Mouse (Mus musculus) MEL (cell line): Measurements from ENCODE around the gene Tmem108. TPM values are rescaled to one million over a fixed set of nuclear protein-coding genes. Genes with fewer than 3 reads are reported as not detected.

ENCODE experiments used
- DNase-seq: peaks from one replicate; pipeline ENCODE4 v3.0.0; 2011; ENCODE audit warnings: low read depth, low spot score
- H3K27ac ChIP-seq: 2 replicates; pipeline ENCODE4 v1.5.1; 2012; ENCODE audit warnings: low read depth, mild to moderate bottlenecking, control low read depth, low read length, moderate library complexity; ENCODE audit not compliant: control insufficient read depth
- H3K27me3 ChIP-seq, 2 experiments: fragments of 150-350 bp in 1 of 2; sonication (generic) in 1 of 2; 2 replicates each; pipeline ENCODE4 v1.6.1; 2012; ENCODE audit warnings: low read length in 2 of 2, mild to moderate bottlenecking in 2 of 2, improper control_type of control experiment in 1 of 2, moderate library complexity in 1 of 2; ENCODE audit not compliant: insufficient read depth in 2 of 2, control insufficient read depth in 1 of 2
- H3K36me3 ChIP-seq, 2 experiments: 2 replicates each; pipeline ENCODE4 v1.6.1; 2012 to 2014; ENCODE audit warnings: low read length in 2 of 2, improper control_type of control experiment in 1 of 2, inconsistent platforms in 1 of 2, mild to moderate bottlenecking in 1 of 2; ENCODE audit not compliant: insufficient read depth in 2 of 2, control insufficient read depth in 1 of 2
- H3K4me1 ChIP-seq, 2 experiments: fragments of 150-350 bp in 1 of 2; sonication (generic) in 1 of 2; 2 replicates each; pipeline ENCODE4 v1.6.1; 2012; ENCODE audit warnings: low read length in 2 of 2, improper control_type of control experiment in 1 of 2, mild to moderate bottlenecking in 1 of 2; ENCODE audit not compliant: insufficient read depth in 2 of 2, control insufficient read depth in 1 of 2
- H3K4me3 ChIP-seq, 2 experiments: fragments of 150-350 bp in 1 of 2; sonication (generic) in 1 of 2; 2 replicates each; pipeline ENCODE4 v1.5.1; 2012; ENCODE audit warnings: low read depth in 2 of 2, low read length in 2 of 2, mild to moderate bottlenecking in 2 of 2, moderate library complexity in 2 of 2, control low read depth in 1 of 2, improper control_type of control experiment in 1 of 2; ENCODE audit not compliant: control insufficient read depth in 1 of 2, insufficient read depth in 1 of 2
- H3K79me2 ChIP-seq: 2 replicates; pipeline ENCODE4 v1.6.1; 2012; ENCODE audit warnings: mild to moderate bottlenecking, low read length, moderate library complexity; ENCODE audit not compliant: control insufficient read depth, poor library complexity, insufficient read depth
- H3K9ac ChIP-seq: 2 replicates; pipeline ENCODE4 v1.6.1; 2012; ENCODE audit warnings: low read depth, mild to moderate bottlenecking, control low read depth, low read length, moderate library complexity; ENCODE audit not compliant: control insufficient read depth, poor library complexity, severe bottlenecking
- H3K9me3 ChIP-seq: fragments of 150-350 bp; sonication (generic); replicated peaks from 2 replicates; pipeline ENCODE4 v1.6.1; 2012; ENCODE audit warnings: mild to moderate bottlenecking, low read length, improper control_type of control experiment, moderate library complexity; ENCODE audit not compliant: insufficient read depth
- CHD1 ChIP-seq: IDR thresholded peaks from 2 replicates; pipeline ENCODE4 v1.6.1; 2012; ENCODE audit warnings: low read depth, mild to moderate bottlenecking, inconsistent platforms, low read length, improper control_type of control experiment
- CHD2 ChIP-seq: IDR thresholded peaks from 2 replicates; pipeline ENCODE4 v1.6.1; 2011; ENCODE audit warnings: low read length, improper control_type of control experiment
- ETS1 ChIP-seq: IDR thresholded peaks from 2 replicates; pipeline ENCODE4 v1.6.1; 2012; ENCODE audit warnings: low read depth, mild to moderate bottlenecking, inconsistent platforms, low read length, improper control_type of control experiment, moderate library complexity
- GABPA ChIP-seq: IDR thresholded peaks from 2 replicates; pipeline ENCODE4 v1.6.1; 2012; ENCODE audit warnings: low read depth, mild to moderate bottlenecking, inconsistent platforms, low read length, improper control_type of control experiment, moderate library complexity
- HCFC1 ChIP-seq: IDR thresholded peaks from 2 replicates; pipeline ENCODE4 v1.6.1; 2012; ENCODE audit warnings: low read depth, mild to moderate bottlenecking, inconsistent platforms, low read length, improper control_type of control experiment, moderate library complexity
- MEF2A ChIP-seq: IDR thresholded peaks from 2 replicates; pipeline ENCODE4 v1.6.1; 2014; ENCODE audit warnings: low read depth, mild to moderate bottlenecking, inconsistent platforms, low read length, improper control_type of control experiment; ENCODE audit not compliant: poor library complexity, insufficient replicate concordance, severe bottlenecking; ENCODE audit errors: extremely low read depth
- MYC ChIP-seq: IDR thresholded peaks from 2 replicates; pipeline ENCODE4 v1.6.1; 2011; ENCODE audit warnings: low read depth, mild to moderate bottlenecking, low read length, improper control_type of control experiment, moderate library complexity
- POLR2AphosphoS2 ChIP-seq: IDR thresholded peaks from 2 replicates; pipeline ENCODE4 v1.6.1; 2011; ENCODE audit warnings: low read length, improper control_type of control experiment
- RAD21 ChIP-seq: IDR thresholded peaks from 2 replicates; pipeline ENCODE4 v1.6.1; 2011; ENCODE audit warnings: mild to moderate bottlenecking, low read depth, low read length, improper control_type of control experiment
- SIN3A ChIP-seq: IDR thresholded peaks from 2 replicates; pipeline ENCODE4 v1.6.1; 2012; ENCODE audit warnings: low read length, improper control_type of control experiment, inconsistent platforms
- SMC3 ChIP-seq: IDR thresholded peaks from 2 replicates; pipeline ENCODE4 v1.6.1; 2011; ENCODE audit warnings: low read depth, low read length, improper control_type of control experiment
- TCF12 ChIP-seq: IDR thresholded peaks from 2 replicates; pipeline ENCODE4 v1.6.1; 2014; ENCODE audit warnings: low read depth, mild to moderate bottlenecking, inconsistent platforms, low read length, improper control_type of control experiment, moderate library complexity
- UBTF ChIP-seq: IDR thresholded peaks from 2 replicates; pipeline ENCODE4 v1.6.1; 2012; ENCODE audit warnings: low read depth, mild to moderate bottlenecking, inconsistent platforms, low read length, improper control_type of control experiment, moderate library complexity, borderline replicate concordance; ENCODE audit not compliant: insufficient read depth
- USF2 ChIP-seq, 2 experiments: IDR thresholded peaks; 2 replicates each; pipeline ENCODE4 v1.6.1; 2011 to 2012; ENCODE audit warnings: improper control_type of control experiment in 2 of 2, low read length in 2 of 2, borderline replicate concordance in 1 of 2, inconsistent platforms in 1 of 2, low read depth in 1 of 2, mild to moderate bottlenecking in 1 of 2; ENCODE audit not compliant: insufficient read depth in 1 of 2
- ZKSCAN1 ChIP-seq: IDR thresholded peaks from 2 replicates; pipeline ENCODE4 v1.6.1; 2012; ENCODE audit warnings: low read depth, mild to moderate bottlenecking, inconsistent platforms, low read length, improper control_type of control experiment, moderate library complexity
- ZMIZ1 ChIP-seq: IDR thresholded peaks from 2 replicates; pipeline ENCODE4 v1.6.1; 2012; ENCODE audit warnings: low read depth, mild to moderate bottlenecking, inconsistent platforms, low read length, improper control_type of control experiment, moderate library complexity
- ZNF384 ChIP-seq: IDR thresholded peaks from 2 replicates; pipeline ENCODE4 v1.6.1; 2012; ENCODE audit warnings: low read depth, mild to moderate bottlenecking, inconsistent platforms, low read length, improper control_type of control experiment
- polyA plus RNA-seq, 2 experiments: library from polyadenylated mRNA; stranded (reverse) in 1 of 2; unstranded in 1 of 2; fragments of >175 nt in 1 of 2; fragments of >200 nt in 1 of 2; gene quantifications; 2 replicates each; pipeline versions ENCODE4 v1.2.1 to v1.2.4; 2012; ENCODE audit warnings: low replicate concordance in 2 of 2, low read depth in 1 of 2; ENCODE audit not compliant: insufficient read length in 2 of 2, insufficient read depth in 1 of 2, missing spikeins in 1 of 2
- total RNA-seq: library from RNA; depleted of rRNA; stranded (reverse); fragments of 300-350 nt; gene quantifications from 2 replicates; pipeline ENCODE4 v1.2.3, GENCODE M21; 2012

Tmem108 gene
- total and polyA plus RNA-seq, 3 experiments = not detected

DNA sequence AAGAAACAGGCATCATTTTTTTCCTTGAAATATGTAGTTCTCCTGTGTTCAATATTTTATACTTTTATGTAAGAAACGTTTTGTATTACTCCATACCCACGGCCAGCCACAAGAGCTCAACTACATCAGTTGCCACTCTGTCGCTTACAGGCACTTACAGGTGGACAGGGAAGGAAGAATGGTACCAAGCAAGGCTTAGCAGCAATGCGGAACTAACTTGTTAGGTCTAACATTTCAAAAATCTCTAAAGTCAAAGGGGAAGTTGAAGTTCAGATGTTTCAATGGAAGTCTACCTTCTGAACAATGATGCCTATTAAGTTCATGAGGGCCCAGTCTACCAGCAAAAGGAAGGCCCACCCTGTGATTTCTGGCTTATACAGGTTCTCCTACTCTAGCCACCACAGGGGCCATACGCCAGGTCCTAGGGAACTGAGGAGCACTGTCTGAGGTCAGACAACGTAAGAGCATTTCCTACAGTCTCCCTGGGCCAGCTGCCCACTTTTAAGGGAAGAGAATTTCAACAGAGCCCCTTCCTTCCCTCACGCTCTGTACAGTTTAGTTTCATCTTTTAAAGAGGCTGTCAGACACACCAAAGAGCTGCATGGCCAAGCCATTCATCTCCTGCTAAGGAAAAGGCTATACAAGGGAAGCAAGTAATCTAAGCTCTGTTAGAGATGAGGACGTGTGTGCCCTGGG, 141.0 kb downstream of the Tmem108 start:
- Histone ChIP-seq H3K27me3 (no peaks in the 10 kb centered on the region), H3K79me2 (no peaks in the 10 kb centered on the region), H3K4me1 (no peaks in the 10 kb centered on the region), H3K9ac (no peak overlapping the region), H3K9me3 (no peaks in the 10 kb centered on the region), H3K4me3 (no peak overlapping the region), H3K36me3 (no peaks in the 10 kb centered on the region), H3K27ac (no peak overlapping the region)
- DNase-seq = no peak
- TF ChIP-seq HCFC1 (no peak), CHD2 (no peak), MEF2A (no peak), ZMIZ1 (no peak), USF2 (IDR thresholded peaks at IDR 0.05; ENCODE audit: borderline replicate concordance in 1 of 2, insufficient read depth in 1 of 2, low read depth in 1 of 2, low read length in 2 of 2) (no peak), SMC3 (no peak), ZNF384 (no peak), ZKSCAN1 (no peak), SIN3A (no peak), ETS1 (no peak), UBTF (no peak), POLR2AphosphoS2 (no peak)

GRCm38 (mm10) chr9:103614260-103614659, 147.4 kb downstream of the Tmem108 start:
- Histone ChIP-seq H3K27ac (no peak overlapping the region), H3K9ac (no peak overlapping the region)
- no peak for TF ChIP-seq MYC
- TF ChIP-seq GABPA = no peak
- TF ChIP-seq RAD21 = no peak
- TF ChIP-seq CHD1 = no peak
- TF ChIP-seq ZNF384 = no peak
- TF ChIP-seq TCF12 = no peak
- TF ChIP-seq, all 39 proteins: peak for 0
- no peak for DNase-seq
- Histone ChIP-seq H3K27me3 (no peaks in the 10 kb centered on the region), H3K4me3 (no peak overlapping the region), H3K36me3 (no peaks in the 10 kb centered on the region), H3K9me3 (no peaks in the 10 kb centered on the region), H3K4me1 (no peaks in the 10 kb centered on the region), H3K79me2 (no peaks in the 10 kb centered on the region)
